Mouse (Mus musculus) hindbrain, embryonic 15.5 days (tissue): ENCODE results near the gene Drc7. TPM values are rescaled to one million over a fixed set of nuclear protein-coding genes. Genes with fewer than 3 reads are reported as not detected.
A peak's percentile ranks its signal among the peaks of the same experiment; 100 is the strongest.

Experiments used
- ATAC-seq: fragments of 200-750 bp; cut with Nextera tagmentation; 2 replicates; pipeline ENCODE4 v1.8.0; 2017; ENCODE audit warnings: low read depth, moderate number of reproducible peaks, moderate TSS enrichment; ENCODE audit not compliant: low FRiP score
- H3K27ac ChIP-seq: fragments of 300-500 bp; sonication (generic); replicated peaks from 2 replicates; pipeline ENCODE4 v1.5.1; 2015; ENCODE audit warnings: mild to moderate bottlenecking, inconsistent platforms
- H3K27me3 ChIP-seq: fragments of 300-500 bp; sonication (generic); 2 replicates; pipeline ENCODE4 v1.6.1; 2015; ENCODE audit warnings: control low read depth, inconsistent platforms
- H3K36me3 ChIP-seq: fragments of 300-500 bp; sonication (generic); 2 replicates; pipeline ENCODE4 v1.6.1; 2015; ENCODE audit warnings: control low read depth, inconsistent platforms
- H3K4me1 ChIP-seq: fragments of 300-500 bp; sonication (generic); replicated peaks from 2 replicates; pipeline ENCODE4 v1.6.1; 2015; ENCODE audit warnings: control low read depth, inconsistent platforms
- H3K4me2 ChIP-seq: fragments of 300-500 bp; sonication (generic); 2 replicates; pipeline ENCODE4 v1.6.1; 2015; ENCODE audit warnings: moderate library complexity, mild to moderate bottlenecking, inconsistent platforms
- H3K4me3 ChIP-seq: fragments of 300-500 bp; sonication (generic); 2 replicates; pipeline ENCODE4 v1.5.1; 2015; ENCODE audit warnings: mild to moderate bottlenecking, inconsistent platforms
- H3K9ac ChIP-seq: fragments of 300-500 bp; sonication (generic); 2 replicates; pipeline ENCODE4 v1.6.1; 2015; ENCODE audit warnings: inconsistent platforms
- H3K9me3 ChIP-seq: fragments of 300-500 bp; sonication (generic); 2 replicates; pipeline ENCODE4 v1.6.1; 2016; ENCODE audit warnings: control low read depth, inconsistent platforms
- WGBS: fragments of 180-500 bp; shearing (Covaris S2); methylation state at CpG from one replicate; pipeline ENCODE4 v1.1.7; 2015; 5-methylcytosine and 5-hydroxymethylcytosine counted together
- polyA plus RNA-seq: library from polyadenylated mRNA; unstranded; fragments of >200 nt; fragmentation: Nextera tagmentation; extraction: Ambion mirVana; gene quantifications from 2 replicates; pipeline ENCODE4 v1.2.1, GENCODE M21; 2015

The Drc7 gene
- polyA plus RNA-seq, 1 experiment from 2014 or later: 2.4 TPM

- Histone ChIP-seq H3K36me3 (no peaks in the 10 kb centered on the region), H3K9me3 (no peaks in the 10 kb centered on the region), H3K9ac (no peak overlapping the region), H3K27me3 (no peaks in the 10 kb centered on the region), H3K4me1 (no peaks in the 10 kb centered on the region), H3K4me3 (no peak overlapping the region), H3K27ac (no peak overlapping the region), H3K4me2 (no peak overlapping the region)
- WGBS: 69% methylated on average over 7 of the region's 7 CpGs
- ATAC-seq: peak; percentile 59; the same call in 1 of the 2 replicates
Measured at GRCm38 (mm10) chr8:95037106-95037925, 17.6 kb upstream of the Drc7 start.

GRCm38 (mm10) chr8:95041883-95042784 lies 12.8 kb upstream of the Drc7 start:
- no peak overlapping the region for H3K4me2 ChIP-seq
- no peak for ATAC-seq
- WGBS: 74% methylated on average over 6 of the region's 6 CpGs

GRCm38 (mm10) chr8:95044811-95045210 lies 10.1 kb upstream of the Drc7 start:
- no peak overlapping the region for H3K4me2 ChIP-seq
- peaks cover 10% of the 10 kb centered on the region; the same call in 1 of the 2 replicates for H3K4me1 ChIP-seq
- H3K9me3 ChIP-seq: no peaks in the 10 kb centered on the region
- H3K36me3 ChIP-seq: no peaks in the 10 kb centered on the region
- H3K9ac ChIP-seq: no peak overlapping the region
- H3K27me3 ChIP-seq: no peaks in the 10 kb centered on the region
- WGBS: 58% methylated on average over 4 of the region's 4 CpGs
- no peak overlapping the region for H3K4me3 ChIP-seq
- no peak overlapping the region for H3K27ac ChIP-seq
- no peak for ATAC-seq

More at GRCm38 (mm10) chr8:95041883-95042784, 12.8 kb upstream of the Drc7 start:
- 0 out of 2 replicates have a peak, but pooled peaks cover under 1% of the 10 kb centered on the region for H3K4me1 ChIP-seq
- no peaks in the 10 kb centered on the region for H3K27me3 ChIP-seq
- no peak overlapping the region for H3K9ac ChIP-seq
- H3K36me3 ChIP-seq: no peaks in the 10 kb centered on the region
- no peak overlapping the region for H3K27ac ChIP-seq
- no peak overlapping the region for H3K4me3 ChIP-seq
- H3K9me3 ChIP-seq: no peaks in the 10 kb centered on the region

GRCm38 (mm10) chr8:95046982-95047381 lies 7.9 kb upstream of the Drc7 start:
- 83% methylated on average over 3 of the region's 3 CpGs for WGBS

DNA sequence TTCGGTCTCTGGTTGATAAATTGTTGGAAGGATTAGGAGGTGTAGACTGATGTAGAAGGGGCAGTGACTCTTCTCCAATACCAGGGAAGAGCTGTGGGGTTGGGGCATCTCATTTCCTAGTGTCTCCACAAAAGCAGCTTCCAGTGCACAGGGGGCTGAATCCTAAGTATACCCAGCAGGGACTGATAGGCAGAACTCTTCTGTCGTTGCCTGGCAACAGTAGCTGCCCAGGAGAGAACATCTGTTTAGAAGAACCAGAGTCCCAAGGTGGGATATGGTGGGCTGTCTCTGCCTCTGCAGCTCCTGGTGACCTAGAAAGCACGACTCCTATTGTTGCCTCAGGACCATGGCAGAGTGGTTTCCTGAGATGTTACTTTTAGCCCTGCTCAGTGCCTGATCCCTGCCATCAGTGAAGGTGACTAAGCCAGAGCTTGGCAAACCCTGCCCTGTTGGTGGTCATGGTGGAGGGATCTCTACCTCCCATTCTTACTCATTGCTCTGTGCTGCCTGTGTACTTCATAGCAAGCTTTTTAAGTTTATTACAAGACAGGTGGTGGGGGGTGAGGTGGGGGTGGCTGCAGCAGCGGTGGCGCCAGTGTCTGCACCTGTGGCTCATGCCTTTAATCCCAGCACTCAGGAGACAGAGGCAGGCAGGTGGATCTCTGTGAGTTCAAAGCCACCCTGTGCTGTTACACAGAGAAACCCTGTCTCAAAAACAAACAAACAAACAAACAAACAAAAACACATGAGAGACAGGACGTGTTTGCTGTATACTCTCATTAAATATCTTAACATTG lies 6.8 kb upstream of the Drc7 start:
- no peaks in the 10 kb centered on the region for H3K27me3 ChIP-seq
- ATAC-seq: peak; percentile 72; the same call in 1 of the 2 replicates

More at GRCm38 (mm10) chr8:95046982-95047381, 7.9 kb upstream of the Drc7 start:
- Histone ChIP-seq H3K4me2 (no peak overlapping the region), H3K4me1 (peaks cover 10% of the 10 kb centered on the region; the same call in 1 of the 2 replicates), H3K27me3 (no peaks in the 10 kb centered on the region), H3K36me3 (no peaks in the 10 kb centered on the region), H3K4me3 (no peak overlapping the region), H3K27ac (no peak overlapping the region), H3K9ac (no peak overlapping the region), H3K9me3 (no peaks in the 10 kb centered on the region)
- ATAC-seq: no peak

GRCm38 (mm10) chr8:95049636-95050035 lies 5.3 kb upstream of the Drc7 start:
- Histone ChIP-seq H3K36me3 (no peaks in the 10 kb centered on the region), H3K9ac (no peak overlapping the region), H3K9me3 (no peaks in the 10 kb centered on the region), H3K4me2 (no peak overlapping the region), H3K27ac (no peak overlapping the region), H3K27me3 (no peaks in the 10 kb centered on the region), H3K4me1 (peaks cover 10% of the 10 kb centered on the region; the same call in 1 of the 2 replicates), H3K4me3 (no peak overlapping the region)
- 84% methylated on average over 2 of the region's 2 CpGs for WGBS
- ATAC-seq: no peak

More for the DNA sequence above, 6.8 kb upstream of the Drc7 start:
- no peak overlapping the region; the same call in 1 of the 2 replicates for H3K27ac ChIP-seq
- H3K9me3 ChIP-seq: no peaks in the 10 kb centered on the region
- H3K9ac ChIP-seq: no peak overlapping the region
- H3K4me3 ChIP-seq: no peak overlapping the region
- no peak overlapping the region for H3K4me2 ChIP-seq
- no peaks in the 10 kb centered on the region for H3K36me3 ChIP-seq
- WGBS: 68% methylated on average over 6 of the region's 6 CpGs
- H3K4me1 ChIP-seq: peaks cover 10% of the 10 kb centered on the region; the same call in 1 of the 2 replicates

DNA sequence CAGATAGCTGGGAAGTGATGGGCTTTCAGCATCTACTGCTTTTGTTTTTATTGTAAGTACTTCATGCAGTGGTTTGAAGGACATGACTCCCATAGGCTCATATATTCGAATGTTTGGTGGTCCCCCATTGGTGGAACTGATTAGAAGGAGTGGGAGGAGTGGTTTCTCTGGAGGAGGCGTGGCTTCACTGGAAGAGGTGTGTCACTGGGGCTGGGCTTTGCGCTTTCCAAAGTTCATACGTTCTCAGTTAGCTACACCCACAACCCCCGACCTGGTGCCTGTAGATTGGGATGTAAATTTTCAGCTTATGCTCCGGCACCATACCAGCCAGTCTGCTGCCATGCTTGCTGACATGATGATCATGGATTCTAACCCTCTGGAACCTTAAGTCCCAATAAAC lies 465 bp upstream of the Drc7 start:
- Histone ChIP-seq H3K9ac (no peak overlapping the region), H3K27me3 (no peaks in the 10 kb centered on the region), H3K9me3 (no peaks in the 10 kb centered on the region), H3K4me1 (0 out of 2 replicates have a peak, but pooled peaks cover 3% of the 10 kb centered on the region), H3K36me3 (no peaks in the 10 kb centered on the region), H3K4me3 (no peak overlapping the region), H3K27ac (no peak overlapping the region), H3K4me2 (no peak overlapping the region)
- WGBS: 68% methylated on average over 6 of the region's 6 CpGs
- ATAC-seq: peak; percentile 44; the same call in 1 of the 2 replicates

DNA sequence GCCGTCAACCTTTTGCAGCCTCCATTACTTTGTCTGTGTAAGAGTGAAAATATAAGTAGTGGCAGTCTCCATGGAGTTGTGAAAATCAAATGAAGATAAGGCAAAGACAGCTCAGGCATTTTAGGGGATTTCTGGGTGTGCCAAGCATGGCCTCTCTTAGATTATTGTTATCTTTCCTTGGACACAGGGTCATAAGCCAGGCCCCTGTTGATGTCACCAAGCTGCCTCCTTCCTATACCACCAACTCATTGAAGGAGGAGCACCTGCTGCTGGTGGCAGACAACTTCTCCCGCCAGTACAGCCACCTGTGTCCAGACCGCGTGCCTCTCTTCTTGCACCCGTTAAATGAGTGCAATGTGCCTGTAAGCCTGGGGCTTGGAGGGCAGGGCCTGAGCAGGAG lies 1.5 kb downstream of the Drc7 start:
- WGBS: 89% methylated on average over 5 of the region's 5 CpGs
- H3K4me3 ChIP-seq: no peak overlapping the region
- 0 out of 2 replicates have a peak, but pooled peaks cover 3% of the 10 kb centered on the region for H3K4me1 ChIP-seq
- no peaks in the 10 kb centered on the region for H3K36me3 ChIP-seq
- ATAC-seq: no peak
- no peak overlapping the region for H3K27ac ChIP-seq
- H3K9me3 ChIP-seq: no peaks in the 10 kb centered on the region
- H3K9ac ChIP-seq: no peak overlapping the region
- H3K27me3 ChIP-seq: no peaks in the 10 kb centered on the region
- H3K4me2 ChIP-seq: no peak overlapping the region

DNA sequence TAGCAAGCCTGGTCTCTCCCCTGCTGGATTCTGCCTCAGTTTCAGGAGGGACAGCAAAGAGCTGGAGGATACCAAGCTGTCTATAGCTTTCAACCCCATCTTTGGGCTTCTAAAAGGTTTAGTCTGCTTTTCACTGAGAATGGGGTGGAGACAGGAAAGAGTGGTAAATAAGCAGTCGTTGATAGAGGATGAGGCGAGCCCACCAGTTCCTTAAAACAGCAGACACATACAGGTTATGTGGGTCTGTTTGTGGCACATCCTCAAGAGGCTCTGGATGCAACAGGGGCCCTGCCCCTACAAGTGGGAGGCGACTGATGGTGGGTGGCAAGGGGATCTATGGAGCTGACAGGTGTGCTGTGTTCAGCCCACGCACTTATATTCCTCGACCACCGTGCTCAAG lies 3.8 kb downstream of the Drc7 start:
- no peaks in the 10 kb centered on the region for H3K36me3 ChIP-seq
- no peaks in the 10 kb centered on the region for H3K9me3 ChIP-seq
- H3K27ac ChIP-seq: no peak overlapping the region
- 0 out of 2 replicates have a peak, but pooled peaks cover 3% of the 10 kb centered on the region for H3K4me1 ChIP-seq
- H3K4me3 ChIP-seq: no peak overlapping the region
- 86% methylated on average over 6 of the region's 6 CpGs for WGBS
- ATAC-seq: no peak
- no peaks in the 10 kb centered on the region for H3K27me3 ChIP-seq
- no peak overlapping the region for H3K4me2 ChIP-seq
- H3K9ac ChIP-seq: no peak overlapping the region

GRCm38 (mm10) chr8:95059812-95060533 lies 5.1 kb downstream of the Drc7 start:
- H3K9ac ChIP-seq: no peak overlapping the region
- H3K36me3 ChIP-seq: no peaks in the 10 kb centered on the region
- no peak overlapping the region for H3K27ac ChIP-seq
- no peaks in the 10 kb centered on the region for H3K27me3 ChIP-seq
- no peak overlapping the region for H3K4me2 ChIP-seq
- H3K4me1 ChIP-seq: 0 out of 2 replicates have a peak, but pooled peaks cover 2% of the 10 kb centered on the region
- no peak overlapping the region for H3K4me3 ChIP-seq
- no peaks in the 10 kb centered on the region for H3K9me3 ChIP-seq
- no peak for ATAC-seq
- WGBS: 68% methylated on average over 6 of the region's 6 CpGs

DNA sequence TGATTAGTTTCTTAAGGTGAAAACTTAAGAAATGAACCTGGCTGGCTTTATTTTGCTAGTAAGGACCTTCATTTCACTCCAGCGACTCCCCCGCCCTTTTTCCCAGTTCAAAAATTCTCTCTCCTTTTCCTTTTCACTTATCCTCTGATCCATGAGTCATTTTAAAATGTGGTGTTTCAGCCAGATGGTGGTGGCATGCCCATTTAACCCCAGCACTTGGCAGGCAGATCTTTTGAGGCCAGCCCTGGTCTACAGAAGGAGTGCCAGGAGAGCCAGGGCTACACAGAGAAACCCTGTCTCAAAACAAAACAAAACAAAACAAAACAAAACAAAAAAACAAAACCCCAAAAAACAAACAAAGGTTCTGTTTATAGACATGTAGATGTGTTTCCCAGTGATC lies 9.6 kb downstream of the Drc7 start:
- H3K4me1 ChIP-seq: no peaks in the 10 kb centered on the region
- H3K27ac ChIP-seq: no peak overlapping the region
- H3K27me3 ChIP-seq: no peaks in the 10 kb centered on the region
- H3K9ac ChIP-seq: no peak overlapping the region
- WGBS: 89% methylated on average over 2 of the region's 2 CpGs
- no peak overlapping the region for H3K4me3 ChIP-seq
- no peak for ATAC-seq
- H3K9me3 ChIP-seq: no peaks in the 10 kb centered on the region
- H3K4me2 ChIP-seq: no peak overlapping the region
- H3K36me3 ChIP-seq: no peaks in the 10 kb centered on the region
